Mouse (Mus musculus) midbrain, embryonic 15.5 days (tissue): ENCODE measurements around the gene Fam208a. TPM values are rescaled to one million over a fixed set of nuclear protein-coding genes. Genes with fewer than 3 reads are reported as not detected.

Experiments
- ATAC-seq: fragments of 200-750 bp; cut with Nextera tagmentation; replicated peaks from 2 replicates; pipeline ENCODE4 v1.8.0; 2017; ENCODE audit warnings: moderate TSS enrichment
- H3K27ac ChIP-seq: fragments of 300-500 bp; sonication (generic); 2 replicates; pipeline ENCODE4 v1.5.1; 2015; ENCODE audit warnings: mild to moderate bottlenecking, inconsistent platforms
- H3K27me3 ChIP-seq: fragments of 300-500 bp; sonication (generic); replicated peaks from 2 replicates; pipeline ENCODE4 v1.6.1; 2015; ENCODE audit warnings: inconsistent platforms
- H3K36me3 ChIP-seq: fragments of 300-500 bp; sonication (generic); replicated peaks from 2 replicates; pipeline ENCODE4 v1.6.1; 2015; ENCODE audit warnings: inconsistent platforms
- H3K4me1 ChIP-seq: fragments of 300-500 bp; sonication (generic); 2 replicates; pipeline ENCODE4 v1.6.1; 2015; ENCODE audit warnings: inconsistent platforms
- H3K4me2 ChIP-seq: fragments of 300-500 bp; sonication (generic); 2 replicates; pipeline ENCODE4 v1.6.1; 2015; ENCODE audit warnings: inconsistent platforms, mild to moderate bottlenecking, moderate library complexity
- H3K4me3 ChIP-seq: fragments of 300-500 bp; sonication (generic); 2 replicates; pipeline ENCODE4 v1.5.1; 2015; ENCODE audit warnings: mild to moderate bottlenecking, inconsistent platforms
- H3K9ac ChIP-seq: fragments of 300-500 bp; sonication (generic); 2 replicates; pipeline ENCODE4 v1.6.1; 2015; ENCODE audit warnings: mild to moderate bottlenecking, inconsistent platforms
- H3K9me3 ChIP-seq: fragments of 300-500 bp; sonication (generic); 2 replicates; pipeline ENCODE4 v1.6.1; 2016; ENCODE audit warnings: inconsistent platforms
- WGBS: fragments of 180-500 bp; shearing (Covaris S2); methylation state at CpG from one replicate; pipeline ENCODE4 v1.1.7; 2015; ENCODE audit warnings: mixed read lengths; 5-methylcytosine and 5-hydroxymethylcytosine counted together
- microRNA-seq: library from miRNA; unstranded; fragments of <30 nt; microRNA quantifications from one replicate; pipeline ENCODE4, GENCODE M21; 2016
- polyA plus RNA-seq: library from polyadenylated mRNA; unstranded; fragments of >200 nt; fragmentation: Nextera tagmentation; extraction: Ambion mirVana; gene quantifications from 2 replicates; pipeline ENCODE4 v1.2.1, GENCODE M21; 2015

Gene Fam208a
- polyA plus RNA-seq, 1 experiment from 2014 or later: 18.6 TPM

DNA sequence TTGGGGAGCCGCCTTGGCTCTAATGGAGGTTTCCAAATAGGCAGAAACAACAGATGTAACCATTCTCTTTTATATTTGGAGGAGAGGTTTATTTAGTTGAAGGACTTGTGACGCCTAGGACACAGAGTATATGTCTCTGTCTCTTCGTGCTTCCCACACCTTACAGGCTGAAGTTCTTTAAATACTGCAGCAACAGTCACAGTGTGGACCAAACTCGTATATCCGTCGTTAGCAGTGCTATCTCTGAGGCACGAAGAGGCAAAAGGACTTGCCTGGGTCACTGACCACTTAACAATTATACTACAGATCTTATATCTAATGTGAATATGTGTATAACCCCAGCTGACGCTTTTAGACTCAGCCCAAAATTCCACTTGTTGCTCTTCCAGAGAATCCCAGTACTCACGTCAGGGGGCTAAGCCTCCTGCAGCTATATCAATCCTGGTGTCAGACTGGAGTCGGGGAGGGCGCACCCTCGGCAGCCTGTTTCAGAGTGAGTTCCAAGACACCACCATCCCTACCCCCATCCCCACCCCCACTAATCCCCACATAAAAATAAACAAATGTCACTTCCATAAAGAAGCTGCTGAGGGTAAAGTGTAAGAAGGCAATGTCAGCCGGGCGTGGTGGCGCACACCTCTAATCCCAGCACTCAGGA is 80.1 kb downstream of the Fam208a start:
- peak overlapping the region; percentile 79 for H3K4me3 ChIP-seq
- H3K9me3 ChIP-seq: no peaks in the 10 kb centered on the region
- H3K27me3 ChIP-seq: no peaks in the 10 kb centered on the region
- ATAC-seq: peak; percentile 86
- peak overlapping the region; percentile 75 for H3K4me2 ChIP-seq
- peak overlapping the region; percentile 71 for H3K9ac ChIP-seq
- peaks cover 13% of the 10 kb centered on the region for H3K4me1 ChIP-seq
- 32% methylated on average over 15 of the region's 15 CpGs for WGBS
- peak overlapping the region; percentile 77 for H3K27ac ChIP-seq
- no peaks in the 10 kb centered on the region for H3K36me3 ChIP-seq

GRCm38 (mm10) chr14:27524541-27524940 is 95.9 kb downstream of the Fam208a start:
- Histone ChIP-seq H3K4me1 (no peaks in the 10 kb centered on the region), H3K36me3 (no peaks in the 10 kb centered on the region), H3K27me3 (no peaks in the 10 kb centered on the region), H3K9ac (no peak overlapping the region), H3K4me2 (no peak overlapping the region), H3K27ac (no peak overlapping the region), H3K4me3 (no peak overlapping the region), H3K9me3 (no peaks in the 10 kb centered on the region)
- ATAC-seq: no peak

Small RNA genes within 50 kb of the gene (microRNA-seq; reads per million reads assigned to microRNA genes)
- gene Gm23633: not detected

Other genes with a start within 250 kb of the Fam208a start
- 14.5 and 16.1 TPM in 2 replicates for gene Ccdc66, start 79.6 kb downstream of the Fam208a start, polyA plus RNA-seq
- gene Erc2, start 193.6 kb downstream of the Fam208a start, polyA plus RNA-seq: 94.5 and 110 TPM in 2 replicates